Mouse (Mus musculus) hindbrain, embryonic 10.5 days (tissue): ENCODE measurements around the gene Tmem159. TPM values are rescaled to one million over a fixed set of nuclear protein-coding genes. Genes with fewer than 3 reads are reported as not detected.

Experiments
- DNase-seq: peaks from one replicate; pipeline ENCODE4 v3.0.0-alpha.2; 2017; ENCODE audit warnings: low spot score
- H3K27ac ChIP-seq: fragments of 300-500 bp; sonication (generic); 2 replicates; pipeline ENCODE4 v1.5.1; 2016; ENCODE audit warnings: mild to moderate bottlenecking, moderate library complexity
- H3K27me3 ChIP-seq: fragments of 300-500 bp; sonication (generic); 2 replicates; pipeline ENCODE4 v1.6.1; 2016; ENCODE audit warnings: mild to moderate bottlenecking; ENCODE audit not compliant: poor library complexity, insufficient read depth, severe bottlenecking
- H3K36me3 ChIP-seq: fragments of 300-500 bp; sonication (generic); 2 replicates; pipeline ENCODE4 v1.6.1; 2016; ENCODE audit warnings: mild to moderate bottlenecking, moderate library complexity
- H3K4me1 ChIP-seq: fragments of 300-500 bp; sonication (generic); replicated peaks from 2 replicates; pipeline ENCODE4 v1.6.1; 2016; ENCODE audit warnings: mild to moderate bottlenecking
- H3K4me3 ChIP-seq: fragments of 300-500 bp; sonication (generic); 2 replicates; pipeline ENCODE4 v1.5.1; 2016; ENCODE audit warnings: mild to moderate bottlenecking, moderate library complexity
- H3K9me3 ChIP-seq: fragments of 300-500 bp; sonication (generic); 2 replicates; pipeline ENCODE4 v1.6.1; 2016; ENCODE audit warnings: mild to moderate bottlenecking, moderate library complexity
- WGBS: fragments of 180-500 bp; shearing (Covaris S2); methylation state at CpG from one replicate; pipeline ENCODE4 v1.1.7; 2016; 5-methylcytosine and 5-hydroxymethylcytosine counted together
- polyA plus RNA-seq: library from polyadenylated mRNA; unstranded; fragments of >200 nt; fragmentation: Nextera tagmentation; extraction: Ambion mirVana; gene quantifications from 2 replicates; pipeline ENCODE4 v1.2.1, GENCODE M21; 2016

Gene Tmem159
- polyA plus RNA-seq, 1 experiment from 2014 or later = 25.1 TPM

- Histone ChIP-seq H3K4me1 (peaks cover 17% of the 10 kb centered on the region), H3K9me3 (no peaks in the 10 kb centered on the region), H3K27me3 (no peaks in the 10 kb centered on the region), H3K27ac (no peak overlapping the region), H3K36me3 (0 out of 2 replicates have a peak, but pooled peaks cover 3% of the 10 kb centered on the region), H3K4me3 (no peak overlapping the region)
- WGBS = 62% methylated on average over 3 of the region's 3 CpGs
- no peak for DNase-seq
These were observed 2.8 kb downstream of the Tmem159 start for GRCm38 (mm10) chr7:120104975-120105374.

DNA sequence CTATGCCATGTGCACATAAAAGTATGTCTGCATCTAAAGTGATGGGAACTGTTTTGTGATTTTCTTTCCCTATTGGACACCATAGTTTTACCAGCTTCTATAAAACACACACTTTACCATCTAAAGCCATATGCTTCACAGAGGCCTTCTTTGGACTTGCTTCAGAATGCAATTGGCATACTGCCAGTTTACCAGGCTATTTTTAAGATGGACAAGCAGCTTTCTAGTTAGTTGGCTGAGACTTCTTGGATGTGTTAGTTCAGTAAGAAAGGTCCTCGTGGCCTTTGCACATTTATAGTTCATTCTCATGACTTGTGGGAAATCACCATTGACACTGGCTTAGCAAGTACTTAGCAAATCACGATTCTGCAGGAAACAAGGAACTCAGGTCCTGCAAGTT, 4.2 kb downstream of the Tmem159 start:
- 85% methylated on average over 2 of the region's 2 CpGs for WGBS
- Histone ChIP-seq H3K36me3 (0 out of 2 replicates have a peak, but pooled peaks cover 3% of the 10 kb centered on the region), H3K27ac (no peak overlapping the region), H3K27me3 (no peaks in the 10 kb centered on the region), H3K9me3 (no peaks in the 10 kb centered on the region), H3K4me3 (no peak overlapping the region), H3K4me1 (peaks cover 17% of the 10 kb centered on the region)
- no peak for DNase-seq

- no peaks in the 10 kb centered on the region for H3K4me1 ChIP-seq
These were observed 7.5 kb downstream of the Tmem159 start for GRCm38 (mm10) chr7:120109676-120110075.

GRCm38 (mm10) chr7:120116976-120117375, 14.8 kb downstream of the Tmem159 start:
- no peak overlapping the region for H3K27ac ChIP-seq
- H3K4me1 ChIP-seq = no peaks in the 10 kb centered on the region
- H3K27me3 ChIP-seq = no peaks in the 10 kb centered on the region
- H3K36me3 ChIP-seq = peaks cover 33% of the 10 kb centered on the region
- WGBS = 92% methylated on average over 5 of the region's 5 CpGs
- DNase-seq = no peak
- H3K4me3 ChIP-seq = no peak overlapping the region
- no peaks in the 10 kb centered on the region for H3K9me3 ChIP-seq

More at GRCm38 (mm10) chr7:120109676-120110075, 7.5 kb downstream of the Tmem159 start:
- Histone ChIP-seq H3K27ac (no peak overlapping the region), H3K4me3 (no peak overlapping the region), H3K36me3 (0 out of 2 replicates have a peak, but pooled peaks cover 3% of the 10 kb centered on the region), H3K9me3 (no peaks in the 10 kb centered on the region), H3K27me3 (no peaks in the 10 kb centered on the region)
- WGBS = 91% methylated on average over 5 of the region's 5 CpGs
- DNase-seq = no peak

GRCm38 (mm10) chr7:120117529-120117928, 15.4 kb downstream of the Tmem159 start:
- no peaks in the 10 kb centered on the region for H3K27me3 ChIP-seq
- WGBS = 58% methylated on average over 6 of the region's 6 CpGs
- no peak overlapping the region for H3K27ac ChIP-seq
- H3K36me3 ChIP-seq = peaks cover 33% of the 10 kb centered on the region
- H3K4me3 ChIP-seq = no peak overlapping the region
- H3K9me3 ChIP-seq = no peaks in the 10 kb centered on the region
- no peaks in the 10 kb centered on the region for H3K4me1 ChIP-seq
- DNase-seq = no peak

- H3K36me3 ChIP-seq = peaks cover 18% of the 10 kb centered on the region
- H3K4me1 ChIP-seq = peaks cover 24% of the 10 kb centered on the region
- no peak overlapping the region for H3K27ac ChIP-seq
- no peaks in the 10 kb centered on the region for H3K27me3 ChIP-seq
- 90% methylated on average over 4 of the region's 4 CpGs for WGBS
- H3K4me3 ChIP-seq = no peak overlapping the region
- no peaks in the 10 kb centered on the region for H3K9me3 ChIP-seq
- DNase-seq = no peak
These were observed 21.6 kb downstream of the Tmem159 start for GRCm38 (mm10) chr7:120123776-120124175.

DNA sequence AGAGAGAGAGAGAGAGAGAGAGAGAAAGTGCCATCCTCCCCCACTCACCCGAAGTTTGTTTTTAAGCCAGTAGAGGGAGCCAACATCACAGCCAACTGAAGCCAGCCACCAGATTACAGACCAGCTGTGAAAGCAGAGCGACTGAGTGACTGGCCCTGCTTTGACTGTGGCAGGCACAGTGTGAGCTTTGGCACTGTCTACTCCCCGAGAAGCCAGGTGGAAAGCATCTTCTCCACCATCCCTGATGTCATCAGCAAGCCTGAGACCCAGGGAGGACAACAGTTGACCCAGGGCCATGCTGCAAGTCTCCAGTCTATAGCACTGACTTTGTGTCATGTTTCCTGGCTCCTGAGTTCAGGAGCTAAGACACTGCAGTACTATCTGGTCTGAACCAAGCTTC, 22.7 kb downstream of the Tmem159 start:
- 4% methylated on average over 3 of the region's 3 CpGs for WGBS
- Histone ChIP-seq H3K27me3 (no peaks in the 10 kb centered on the region), H3K4me3 (no peak overlapping the region), H3K4me1 (peaks cover 24% of the 10 kb centered on the region), H3K9me3 (no peaks in the 10 kb centered on the region), H3K36me3 (peaks cover 13% of the 10 kb centered on the region), H3K27ac (peak overlapping the region; percentile 62)
- DNase-seq = peak; percentile 75

DNA sequence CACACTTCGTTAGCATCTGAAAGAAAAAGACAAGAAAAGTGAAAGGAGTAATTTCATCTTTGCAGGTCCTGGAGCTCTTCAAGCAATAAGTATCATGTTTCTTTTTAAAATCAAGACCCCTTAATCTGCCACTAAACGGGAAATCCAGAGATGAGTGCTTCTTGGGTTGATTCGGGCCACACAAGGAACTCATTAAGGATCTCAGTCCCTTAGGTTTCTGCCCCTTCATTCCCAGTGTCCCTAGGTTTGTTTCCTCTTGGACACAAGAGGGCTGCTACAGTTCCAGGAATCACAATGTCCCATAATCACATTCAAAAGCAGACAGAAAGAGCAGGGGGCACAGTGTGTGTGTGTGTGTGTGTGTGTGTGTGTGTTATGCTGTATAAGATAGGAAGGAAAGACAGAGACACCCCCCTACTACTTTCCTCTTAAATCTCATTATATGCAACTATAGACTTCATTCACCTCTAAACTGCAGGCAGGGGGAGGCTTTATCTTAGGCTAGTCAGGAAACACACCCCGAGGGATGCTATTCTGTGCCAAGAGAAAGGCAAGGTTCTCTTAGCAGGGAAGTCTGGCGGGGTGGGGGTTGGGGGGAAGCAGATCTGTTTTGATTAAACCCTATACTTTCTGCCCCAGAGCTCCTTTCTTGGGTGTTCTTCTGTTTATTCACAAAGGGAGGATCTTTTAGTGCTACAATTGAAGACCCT, 25.0 kb downstream of the Tmem159 start:
- DNase-seq = peak; percentile 15
- H3K27me3 ChIP-seq = no peaks in the 10 kb centered on the region
- H3K27ac ChIP-seq = peak overlapping the region; percentile 60
- WGBS = 31% methylated on average over 5 of the region's 5 CpGs
- H3K9me3 ChIP-seq = no peaks in the 10 kb centered on the region
- H3K4me1 ChIP-seq = peaks cover 24% of the 10 kb centered on the region
- H3K4me3 ChIP-seq = no peak overlapping the region
- no peaks in the 10 kb centered on the region for H3K36me3 ChIP-seq

- Histone ChIP-seq H3K36me3 (no peaks in the 10 kb centered on the region), H3K9me3 (no peaks in the 10 kb centered on the region), H3K27me3 (no peaks in the 10 kb centered on the region), H3K4me1 (peaks cover 24% of the 10 kb centered on the region), H3K27ac (peak overlapping the region; percentile 60), H3K4me3 (no peak overlapping the region)
- DNase-seq = peak; percentile 50
- 43% methylated on average over 4 of the region's 4 CpGs for WGBS
These were observed 25.5 kb downstream of the Tmem159 start for GRCm38 (mm10) chr7:120127686-120128059.

- H3K9me3 ChIP-seq = no peaks in the 10 kb centered on the region
- no peak overlapping the region for H3K4me3 ChIP-seq
- no peak overlapping the region for H3K27ac ChIP-seq
- no peak for DNase-seq
- WGBS = 66% methylated on average over 4 of the region's 4 CpGs
- no peaks in the 10 kb centered on the region for H3K36me3 ChIP-seq
- peaks cover 24% of the 10 kb centered on the region for H3K4me1 ChIP-seq
- no peaks in the 10 kb centered on the region for H3K27me3 ChIP-seq
These were observed 26.8 kb downstream of the Tmem159 start for GRCm38 (mm10) chr7:120128951-120129350.

GRCm38 (mm10) chr7:120142743-120143142, 40.6 kb downstream of the Tmem159 start:
- DNase-seq = no peak
- H3K27ac ChIP-seq = no peak overlapping the region
- H3K4me3 ChIP-seq = no peak overlapping the region
- H3K9me3 ChIP-seq = no peaks in the 10 kb centered on the region
- no peaks in the 10 kb centered on the region for H3K36me3 ChIP-seq
- no peaks in the 10 kb centered on the region for H3K4me1 ChIP-seq
- 90% methylated on average over 1 of the region's 1 CpGs for WGBS
- H3K27me3 ChIP-seq = no peaks in the 10 kb centered on the region

GRCm38 (mm10) chr7:120145191-120145590, 43.0 kb downstream of the Tmem159 start, which contains the start of gene Zp2:
TSS of gene Zp2 (minus strand) at chr7:120145291.
- Histone ChIP-seq H3K9me3 (no peaks in the 10 kb centered on the region), H3K36me3 (no peaks in the 10 kb centered on the region), H3K27me3 (no peaks in the 10 kb centered on the region), H3K27ac (no peak within 1 kb of the TSS), H3K4me1 (peaks cover 6% of the 10 kb centered on the region), H3K4me3 (no peak within 1 kb of the TSS)
- WGBS = 78% methylated on average over 9 of the region's 9 CpGs
- DNase-seq = no peak

DNA sequence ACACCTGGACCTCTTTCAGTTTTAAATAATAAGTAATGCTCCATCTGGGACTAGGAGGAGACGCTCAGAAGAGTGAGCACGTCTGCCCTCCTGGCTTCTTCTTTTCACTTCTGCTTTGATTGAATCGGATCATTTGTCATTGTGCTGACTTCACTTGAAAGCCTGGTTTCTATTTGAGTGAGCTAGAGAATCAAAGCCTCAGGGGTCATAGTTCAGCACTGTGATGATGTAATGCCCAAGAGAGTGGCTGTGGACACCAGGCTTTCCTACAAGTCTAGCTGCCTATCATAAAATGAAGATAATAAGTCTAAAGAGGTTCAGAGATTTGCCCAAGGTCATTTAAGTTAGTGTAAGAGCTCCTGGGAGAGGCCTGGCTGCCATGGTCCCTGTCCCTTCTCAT, 48.1 kb downstream of the Tmem159 start:
- H3K27ac ChIP-seq = 0 out of 2 replicates have a peak overlapping the region, but pooled peaks have one; percentile 16
- H3K36me3 ChIP-seq = no peaks in the 10 kb centered on the region
- no peaks in the 10 kb centered on the region for H3K27me3 ChIP-seq
- DNase-seq = peak; percentile 35
- H3K4me3 ChIP-seq = no peak overlapping the region
- WGBS = 14% methylated on average over 3 of the region's 3 CpGs
- peaks cover 14% of the 10 kb centered on the region for H3K4me1 ChIP-seq
- no peaks in the 10 kb centered on the region for H3K9me3 ChIP-seq
